8 mouse cellular contexts compared by ENCODE assay signal in the genomic region with DNA sequence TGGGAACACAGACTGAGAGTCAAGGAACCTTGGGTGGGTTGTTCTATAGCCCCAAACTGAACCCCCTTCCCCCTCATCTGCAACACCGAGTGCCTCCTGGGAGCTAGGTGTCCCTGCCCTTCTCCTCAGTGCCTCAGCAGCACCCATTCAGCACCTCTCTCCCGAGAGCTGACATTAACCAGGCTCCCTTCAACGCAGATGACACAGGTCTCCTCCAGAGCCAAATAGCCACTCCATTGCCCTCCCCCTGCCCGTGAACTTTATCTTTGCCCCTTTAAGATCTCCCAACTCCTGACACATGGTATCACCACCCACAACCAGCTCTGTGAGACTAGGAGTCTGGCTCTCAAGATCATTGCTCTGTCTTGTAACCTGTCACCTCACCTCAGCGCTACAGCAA. TPM values are rescaled to one million over a fixed set of nuclear protein-coding genes. Genes with fewer than 3 reads are reported as not detected.
A peak's percentile ranks its signal among the peaks of the same experiment; 100 is the strongest.
DNase-seq lines count a peak whose midpoint lies in the region; ATAC-seq lines count a peak whose summit lies in the region.
"Had no signal": no experiment of that assay in that cellular context is flagged by ENCODE, and none has a peak within 500 bp of the region (broad histone marks: within the 10 kb centered on the region; RNA-seq: fewer than 3 reads in every experiment).

No protein-coding gene starts in this region.

- H3K27me3 ChIP-seq in embryonic facial prominence, embryonic 10.5 days (replicated peaks; ENCODE audit: low read depth, poor library complexity, severe bottlenecking): peaks cover 25% of the 10 kb centered on the region
- no peaks in the 10 kb centered on the region for H3K27me3 ChIP-seq in forebrain, embryonic 11.5 days (ENCODE audit: control insufficient read depth, insufficient read depth, low read length)
- peaks cover 15% of the 10 kb centered on the region for H3K27me3 ChIP-seq in hindbrain, embryonic 10.5 days (ENCODE audit: insufficient read depth, poor library complexity, severe bottlenecking)
- H3K27me3 ChIP-seq in midbrain, embryonic 14.5 days (ENCODE audit: control insufficient read depth, insufficient read depth, low read length): no peaks in the 10 kb centered on the region

- DNase-seq in embryonic facial prominence, embryonic 10.5 days (ENCODE audit: low spot score): no peak
- no peak for DNase-seq in forebrain, embryonic 11.5 days (ENCODE audit: low spot score)
- DNase-seq in hindbrain, embryonic 10.5 days (ENCODE audit: low spot score): no peak
- no peak for DNase-seq in midbrain, embryonic 14.5 days
- DNase-seq in adipocyte (ENCODE audit: low spot score): no peak
- no peak for DNase-seq in right cerebral cortex, postnatal 25 days
- no peak for DNase-seq in embryo, embryonic 9.5 days (ENCODE audit: extremely low spot score)

- 8% methylated on average over 5 of the region's 5 CpGs for WGBS in embryonic facial prominence, embryonic 10.5 days
- 14% methylated on average over 5 of the region's 5 CpGs for WGBS in forebrain, embryonic 11.5 days
- 9% methylated on average over 5 of the region's 5 CpGs for WGBS in hindbrain, embryonic 10.5 days
- WGBS in midbrain, embryonic 14.5 days: 8% methylated on average over 5 of the region's 5 CpGs

- peak overlapping the region; percentile 100 for H3K4me2 ChIP-seq in forebrain, embryonic 11.5 days (ENCODE audit: low read depth, low read length, severe bottlenecking)
- H3K4me2 ChIP-seq in midbrain, embryonic 14.5 days (ENCODE audit: low read length): peak overlapping the region; percentile 66

- ATAC-seq in forebrain, embryonic 11.5 days (replicated peaks; ENCODE audit: low FRiP score): no peak
- ATAC-seq in midbrain, embryonic 14.5 days (ENCODE audit: low FRiP score, low TSS enrichment): no peak

- H3K36me3 ChIP-seq in embryonic facial prominence, embryonic 10.5 days (replicated peaks): peaks cover 65% of the 10 kb centered on the region
- H3K36me3 ChIP-seq in forebrain, embryonic 11.5 days (ENCODE audit: control insufficient read depth, insufficient read depth, low read length): no peaks in the 10 kb centered on the region
- peaks cover 58% of the 10 kb centered on the region for H3K36me3 ChIP-seq in hindbrain, embryonic 10.5 days
- H3K36me3 ChIP-seq in midbrain, embryonic 14.5 days (ENCODE audit: control insufficient read depth, insufficient read depth, low read length): peaks cover 41% of the 10 kb centered on the region

- peak overlapping the region; percentile 97 for H3K27ac ChIP-seq in embryonic facial prominence, embryonic 10.5 days (replicated peaks)
- no peak overlapping the region for H3K27ac ChIP-seq in forebrain, embryonic 11.5 days (ENCODE audit: low read depth, low read length)
- peak overlapping the region; percentile 98 for H3K27ac ChIP-seq in hindbrain, embryonic 10.5 days
- H3K27ac ChIP-seq in midbrain, embryonic 14.5 days (replicated peaks; ENCODE audit: low read depth, low read length): peak overlapping the region; percentile 86
- H3K27ac ChIP-seq: liver, embryonic 15.5 days had no signal

- H3K9me3 ChIP-seq in embryonic facial prominence, embryonic 10.5 days: no peaks in the 10 kb centered on the region
- H3K9me3 ChIP-seq in forebrain, embryonic 11.5 days (ENCODE audit: control insufficient read depth, low read length): no peaks in the 10 kb centered on the region
- no peaks in the 10 kb centered on the region for H3K9me3 ChIP-seq in hindbrain, embryonic 10.5 days
- no peaks in the 10 kb centered on the region for H3K9me3 ChIP-seq in midbrain, embryonic 14.5 days (ENCODE audit: control insufficient read depth, low read length)
- H3K9me3 ChIP-seq: liver, embryonic 15.5 days had no signal

- H3K9ac ChIP-seq in forebrain, embryonic 11.5 days (ENCODE audit: low read length): peak overlapping the region; percentile 90
- H3K9ac ChIP-seq in midbrain, embryonic 14.5 days (replicated peaks; ENCODE audit: low read length): peak overlapping the region; percentile 92
- H3K9ac ChIP-seq: liver, embryonic 15.5 days had no signal

- peaks cover 95% of the 10 kb centered on the region for H3K4me1 ChIP-seq in embryonic facial prominence, embryonic 10.5 days
- H3K4me1 ChIP-seq in forebrain, embryonic 11.5 days (replicated peaks; ENCODE audit: control insufficient read depth, insufficient read depth, low read length): peaks cover 47% of the 10 kb centered on the region
- peaks cover 99% of the 10 kb centered on the region for H3K4me1 ChIP-seq in hindbrain, embryonic 10.5 days (replicated peaks)
- H3K4me1 ChIP-seq in midbrain, embryonic 14.5 days (ENCODE audit: control insufficient read depth, insufficient read depth, low read length): peaks cover 63% of the 10 kb centered on the region

- H3K4me3 ChIP-seq in embryonic facial prominence, embryonic 10.5 days: peak overlapping the region; percentile 89
- peak overlapping the region; percentile 68 for H3K4me3 ChIP-seq in forebrain, embryonic 11.5 days (ENCODE audit: low read depth, low read length)
- peak overlapping the region; percentile 91 for H3K4me3 ChIP-seq in hindbrain, embryonic 10.5 days
- H3K4me3 ChIP-seq in midbrain, embryonic 14.5 days (replicated peaks; ENCODE audit: low read depth, low read length): peak overlapping the region; percentile 76

RNA-seq across cellular contexts. Expression of a gene that starts 0.8 kb away (rescaled TPM):
- polyA plus RNA-seq in embryonic facial prominence, embryonic 10.5 days (2016; fragmentation: Nextera tagmentation; extraction: Ambion mirVana): 29.5 and 29.8 TPM in 2 replicates
- polyA plus RNA-seq in forebrain, embryonic 11.5 days (2014; fragmentation: Nextera tagmentation; extraction: Ambion mirVana): 13.1 and 14.9 TPM in 2 replicates
- polyA plus RNA-seq in hindbrain, embryonic 10.5 days (2016; fragmentation: Nextera tagmentation; extraction: Ambion mirVana): 61.9 and 67.2 TPM in 2 replicates
- polyA plus RNA-seq in midbrain, embryonic 14.5 days (2014; fragmentation: Nextera tagmentation; extraction: Ambion mirVana): 40.7 and 109 TPM in 2 replicates

RNA-seq across cellular contexts. Expression of a gene that starts 10.3 kb away (rescaled TPM):
- polyA plus RNA-seq in embryonic facial prominence, embryonic 10.5 days (2016; fragmentation: Nextera tagmentation; extraction: Ambion mirVana): 1.3 and 1.4 TPM in 2 replicates
- polyA plus RNA-seq in forebrain, embryonic 11.5 days (2014; fragmentation: Nextera tagmentation; extraction: Ambion mirVana): 2.1 and 2.6 TPM in 2 replicates
- polyA plus RNA-seq in hindbrain, embryonic 10.5 days (2016; fragmentation: Nextera tagmentation; extraction: Ambion mirVana): 2.0 and 2.6 TPM in 2 replicates
- 4.8 and 5.7 TPM in 2 replicates for polyA plus RNA-seq in midbrain, embryonic 14.5 days (2014; fragmentation: Nextera tagmentation; extraction: Ambion mirVana)

RNA-seq across cellular contexts. Expression of a gene that starts 20.9 kb away (rescaled TPM):
- polyA plus RNA-seq in embryonic facial prominence, embryonic 10.5 days (2016; fragmentation: Nextera tagmentation; extraction: Ambion mirVana): 41.6 and 43.5 TPM in 2 replicates
- 39.3 and 44.1 TPM in 2 replicates for polyA plus RNA-seq in forebrain, embryonic 11.5 days (2014; fragmentation: Nextera tagmentation; extraction: Ambion mirVana)
- polyA plus RNA-seq in hindbrain, embryonic 10.5 days (2016; fragmentation: Nextera tagmentation; extraction: Ambion mirVana): 40.6 and 41.4 TPM in 2 replicates
- polyA plus RNA-seq in midbrain, embryonic 14.5 days (2014; fragmentation: Nextera tagmentation; extraction: Ambion mirVana): 22.5 and 22.7 TPM in 2 replicates

RNA-seq across cellular contexts. Expression of a gene that starts 21.0 kb away (rescaled TPM):
- 219 and 225 TPM in 2 replicates for polyA plus RNA-seq in embryonic facial prominence, embryonic 10.5 days (2016; fragmentation: Nextera tagmentation; extraction: Ambion mirVana)
- polyA plus RNA-seq in forebrain, embryonic 11.5 days (2014; fragmentation: Nextera tagmentation; extraction: Ambion mirVana): 168 and 175 TPM in 2 replicates
- polyA plus RNA-seq in hindbrain, embryonic 10.5 days (2016; fragmentation: Nextera tagmentation; extraction: Ambion mirVana): 166 and 173 TPM in 2 replicates
- polyA plus RNA-seq in midbrain, embryonic 14.5 days (2014; fragmentation: Nextera tagmentation; extraction: Ambion mirVana): 66.1 and 69.2 TPM in 2 replicates

RNA-seq across cellular contexts. Expression of a gene that starts 46.6 kb away (rescaled TPM):
- 3.2 TPM in 2 replicates for polyA plus RNA-seq in embryonic facial prominence, embryonic 10.5 days (2016; fragmentation: Nextera tagmentation; extraction: Ambion mirVana)
- 9.3 and 12.6 TPM in 2 replicates for polyA plus RNA-seq in forebrain, embryonic 11.5 days (2014; fragmentation: Nextera tagmentation; extraction: Ambion mirVana)
- 7.5 and 7.8 TPM in 2 replicates for polyA plus RNA-seq in hindbrain, embryonic 10.5 days (2016; fragmentation: Nextera tagmentation; extraction: Ambion mirVana)
- polyA plus RNA-seq in midbrain, embryonic 14.5 days (2014; fragmentation: Nextera tagmentation; extraction: Ambion mirVana): 46.5 and 46.7 TPM in 2 replicates
